Mouse (Mus musculus) liver, embryonic 16.5 days (tissue): ENCODE measurements around the gene Zfp747. TPM values are rescaled to one million over a fixed set of nuclear protein-coding genes. Genes with fewer than 3 reads are reported as not detected.
"Not testable (repeated sequence)": the region's sequence is repeated elsewhere in the genome, so short reads cannot be mapped to it uniquely, and the experiment has no call there.

Experiments
- ATAC-seq: fragments of 200-750 bp; cut with Nextera tagmentation; 2 replicates; pipeline ENCODE4 v1.8.0; 2017; ENCODE audit warnings: low read depth, mild to moderate bottlenecking, moderate number of reproducible peaks, moderate library complexity
- H3K27ac ChIP-seq: fragments of 300-500 bp; sonication (generic); 2 replicates; pipeline ENCODE4 v1.5.1; 2014; ENCODE audit warnings: mild to moderate bottlenecking, low read length
- H3K27me3 ChIP-seq: fragments of 300-500 bp; sonication (generic); 2 replicates; pipeline ENCODE4 v1.6.1; 2014; ENCODE audit warnings: low read depth, low read length, mixed read lengths; ENCODE audit not compliant: control insufficient read depth, insufficient read depth
- H3K36me3 ChIP-seq: fragments of 300-500 bp; sonication (generic); 2 replicates; pipeline ENCODE4 v1.6.1; 2014; ENCODE audit warnings: mild to moderate bottlenecking; ENCODE audit not compliant: control insufficient read depth, insufficient read depth
- H3K4me1 ChIP-seq: fragments of 300-500 bp; sonication (generic); 2 replicates; pipeline ENCODE4 v1.6.1; 2014; ENCODE audit warnings: low read depth, low read length, mixed read lengths; ENCODE audit not compliant: control insufficient read depth
- H3K4me2 ChIP-seq: fragments of 300-500 bp; sonication (generic); 2 replicates; pipeline ENCODE4 v1.6.1; 2014; ENCODE audit warnings: low read depth, low read length, mixed read lengths
- H3K4me3 ChIP-seq: fragments of 300-500 bp; sonication (generic); 2 replicates; pipeline ENCODE4 v1.5.1; 2014; ENCODE audit warnings: low read depth, mild to moderate bottlenecking, low read length
- H3K9ac ChIP-seq: fragments of 300-500 bp; sonication (generic); 2 replicates; pipeline ENCODE4 v1.6.1; 2014; ENCODE audit warnings: low read depth, low read length
- H3K9me3 ChIP-seq: fragments of 300-500 bp; sonication (generic); replicated peaks from 2 replicates; pipeline ENCODE4 v1.6.1; 2016; ENCODE audit warnings: low read length; ENCODE audit not compliant: control insufficient read depth
- WGBS: fragments of 180-500 bp; shearing (Covaris S2); extraction: QIAGEN DNeasy Blood & Tissue Kit; methylation state at CpG from one replicate; pipeline ENCODE4 v1.1.7; 2014; ENCODE audit not compliant: insufficient replicate concordance; 5-methylcytosine and 5-hydroxymethylcytosine counted together
- polyA plus RNA-seq: library from polyadenylated mRNA; unstranded; fragments of >200 nt; fragmentation: Nextera tagmentation; extraction: Ambion mirVana; gene quantifications from 2 replicates; pipeline ENCODE4 v1.2.1, GENCODE M21; 2015

The Zfp747 gene
- polyA plus RNA-seq, 1 experiment from 2014 or later: 1.7 TPM

- no peak overlapping the region for H3K27ac ChIP-seq
- peak overlapping the region; percentile 79 for H3K4me3 ChIP-seq
- no peaks in the 10 kb centered on the region for H3K9me3 ChIP-seq
- peak overlapping the region; percentile 80; the same call in 1 of the 2 replicates for H3K9ac ChIP-seq
- ATAC-seq: no peak
- H3K4me2 ChIP-seq: peak overlapping the region; percentile 98
- 85% methylated on average over 8 of the region's 8 CpGs for WGBS
- no peaks in the 10 kb centered on the region for H3K27me3 ChIP-seq
- peaks cover 21% of the 10 kb centered on the region for H3K4me1 ChIP-seq
- no peaks in the 10 kb centered on the region; the same call in 1 of the 2 replicates for H3K36me3 ChIP-seq
These were observed 31.5 kb downstream of the Zfp747 start for GRCm38 (mm10) chr7:127344371-127344770.

GRCm38 (mm10) chr7:127343351-127344019, 32.4 kb downstream of the Zfp747 start:
- no peaks in the 10 kb centered on the region for H3K27me3 ChIP-seq
- no peak overlapping the region for H3K27ac ChIP-seq
- no peaks in the 10 kb centered on the region for H3K9me3 ChIP-seq
- ATAC-seq: no peak
- no peak overlapping the region for H3K4me3 ChIP-seq
- H3K4me1 ChIP-seq: peaks cover 21% of the 10 kb centered on the region
- 85% methylated on average over 38 of the region's 38 CpGs for WGBS
- no peaks in the 10 kb centered on the region; the same call in 1 of the 2 replicates for H3K36me3 ChIP-seq
- H3K9ac ChIP-seq: no peak overlapping the region
- no peak overlapping the region for H3K4me2 ChIP-seq

- Histone ChIP-seq H3K9ac (no peak overlapping the region), H3K36me3 (no peaks in the 10 kb centered on the region; the same call in 1 of the 2 replicates), H3K4me2 (no peak overlapping the region), H3K9me3 (no peaks in the 10 kb centered on the region), H3K4me1 (peaks cover 21% of the 10 kb centered on the region), H3K27me3 (no peaks in the 10 kb centered on the region), H3K4me3 (no peak overlapping the region), H3K27ac (no peak overlapping the region)
- 87% methylated on average over 7 of the region's 7 CpGs for whole genome bisulfite sequencing
- ATAC-seq: no peak
These were observed 33.0 kb downstream of the Zfp747 start for GRCm38 (mm10) chr7:127342888-127343287.

- Histone ChIP-seq H3K27ac (no peak overlapping the region), H3K9ac (no peak overlapping the region), H3K4me1 (peaks cover 21% of the 10 kb centered on the region), H3K4me2 (no peak overlapping the region), H3K36me3 (no peaks in the 10 kb centered on the region; the same call in 1 of the 2 replicates), H3K4me3 (no peak overlapping the region), H3K27me3 (no peaks in the 10 kb centered on the region), H3K9me3 (no peaks in the 10 kb centered on the region)
- no peak for ATAC-seq
- WGBS: 33% methylated on average over 4 of the region's 4 CpGs
These were observed 33.5 kb downstream of the Zfp747 start for GRCm38 (mm10) chr7:127342332-127342731.

GRCm38 (mm10) chr7:127341861-127342260, 34.0 kb downstream of the Zfp747 start:
- not testable (repeated sequence) for ATAC-seq, H3K4me3 ChIP-seq, H3K36me3 ChIP-seq, H3K27ac ChIP-seq, H3K27me3 ChIP-seq, H3K9ac ChIP-seq, H3K4me2 ChIP-seq, H3K9me3 ChIP-seq
- peaks cover 20% of the 10 kb centered on the region for H3K4me1 ChIP-seq
- WGBS: 75% methylated on average over 6 of the region's 6 CpGs

- no peaks in the 10 kb centered on the region for H3K9me3 ChIP-seq
- H3K4me2 ChIP-seq: no peak overlapping the region
- no peaks in the 10 kb centered on the region for H3K27me3 ChIP-seq
- WGBS: 84% methylated on average over 8 of the region's 8 CpGs
- H3K36me3 ChIP-seq: no peaks in the 10 kb centered on the region; the same call in 1 of the 2 replicates
- H3K27ac ChIP-seq: no peak overlapping the region
- ATAC-seq: no peak
- no peak overlapping the region for H3K9ac ChIP-seq
- peaks cover 16% of the 10 kb centered on the region for H3K4me1 ChIP-seq
- H3K4me3 ChIP-seq: no peak overlapping the region
These were observed 34.5 kb downstream of the Zfp747 start for GRCm38 (mm10) chr7:127341356-127341755.

GRCm38 (mm10) chr7:127337636-127338035, 38.2 kb downstream of the Zfp747 start:
- no peak overlapping the region for H3K4me2 ChIP-seq
- WGBS: 23% methylated on average over 4 of the region's 4 CpGs
- ATAC-seq: no peak

GRCm38 (mm10) chr7:127335604-127336003, 40.2 kb downstream of the Zfp747 start:
- H3K9ac ChIP-seq: no peak overlapping the region
- H3K27ac ChIP-seq: no peak overlapping the region
- H3K4me1 ChIP-seq: no peaks in the 10 kb centered on the region
- no peak overlapping the region for H3K4me3 ChIP-seq
- no peaks in the 10 kb centered on the region for H3K27me3 ChIP-seq
- no peaks in the 10 kb centered on the region for H3K9me3 ChIP-seq
- 68% methylated on average over 4 of the region's 4 CpGs for WGBS
- H3K36me3 ChIP-seq: no peaks in the 10 kb centered on the region
- no peak for ATAC-seq
- no peak overlapping the region for H3K4me2 ChIP-seq

More at GRCm38 (mm10) chr7:127337636-127338035, 38.2 kb downstream of the Zfp747 start:
- no peaks in the 10 kb centered on the region for H3K36me3 ChIP-seq
- H3K27me3 ChIP-seq: no peaks in the 10 kb centered on the region
- no peaks in the 10 kb centered on the region for H3K4me1 ChIP-seq
- H3K9me3 ChIP-seq: no peaks in the 10 kb centered on the region
- no peak overlapping the region for H3K4me3 ChIP-seq
- H3K27ac ChIP-seq: no peak overlapping the region
- no peak overlapping the region for H3K9ac ChIP-seq

GRCm38 (mm10) chr7:127333240-127333639, 42.6 kb downstream of the Zfp747 start:
- Histone ChIP-seq H3K4me2 (no peak overlapping the region), H3K27me3 (no peaks in the 10 kb centered on the region), H3K9ac (no peak overlapping the region), H3K36me3 (no peaks in the 10 kb centered on the region), H3K4me3 (no peak overlapping the region), H3K9me3 (no peaks in the 10 kb centered on the region), H3K4me1 (no peaks in the 10 kb centered on the region), H3K27ac (no peak overlapping the region)
- WGBS: 72% methylated on average over 6 of the region's 6 CpGs
- ATAC-seq: no peak
